8 mouse cellular contexts compared by ENCODE assay signal in the genomic region with DNA sequence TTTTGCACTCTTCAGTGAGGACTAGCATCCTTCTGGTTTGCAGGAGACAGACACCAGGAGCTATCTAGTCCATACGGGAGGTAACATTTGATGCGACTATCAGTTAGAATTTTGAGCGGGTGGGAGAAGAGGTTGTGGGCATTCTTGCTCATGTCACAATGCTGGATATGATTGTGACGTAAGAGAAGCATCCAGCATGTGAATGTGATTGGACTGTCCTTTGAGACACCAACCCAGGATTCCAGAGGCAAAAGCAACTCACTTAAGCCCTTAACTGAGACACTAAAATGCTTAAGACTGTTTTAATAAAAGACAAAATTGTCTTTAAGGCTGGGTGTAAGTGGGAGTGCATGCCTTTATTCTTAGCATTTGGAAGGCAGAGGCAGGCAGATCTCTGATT. TPM values are rescaled to one million over a fixed set of nuclear protein-coding genes. Genes with fewer than 3 reads are reported as not detected.
DNase-seq lines count a peak whose midpoint lies in the region; ATAC-seq and TF ChIP-seq lines count a peak whose summit lies in the region.

A gene (minus strand): TSS at position 101 of the 400 bp plus-strand sequence.

- H3K27ac ChIP-seq in heart, embryonic 10.5 days, result no peak within 1 kb of the TSS
- H3K27ac ChIP-seq in midbrain, postnatal 0 days (ENCODE audit: low read depth, low read length), result no peak within 1 kb of the TSS

- DNase-seq in layer of hippocampus, adult 8-10 months (ENCODE audit: low spot score in 2 of 2), result no peak
- DNase-seq in layer of hippocampus, adult 9-10 months (ENCODE audit: low spot score), result no peak
- no peak for DNase-seq in heart, embryonic 10.5 days (ENCODE audit: low spot score)
- DNase-seq in layer of hippocampus, postnatal 25 days (ENCODE audit: extremely low spot score in 1 of 2, low spot score in 1 of 2), result no peak
- no peak for DNase-seq in midbrain, postnatal 0 days (ENCODE audit: low spot score)
- no peak for DNase-seq in frontal cortex, postnatal 25 days (ENCODE audit: low spot score in 2 of 2)
- DNase-seq in frontal cortex, postnatal 10 days (ENCODE audit: low spot score in 2 of 2), result no peak

- H3K4me1 ChIP-seq in heart, embryonic 10.5 days, result no peaks in the 10 kb centered on the region
- H3K4me1 ChIP-seq in midbrain, postnatal 0 days (ENCODE audit: insufficient read depth, low read length), result no peaks in the 10 kb centered on the region

- no peak within 1 kb of the TSS for H3K4me2 ChIP-seq in midbrain, postnatal 0 days (ENCODE audit: low read depth, low read length, poor library complexity, severe bottlenecking)

- H3K9ac ChIP-seq in midbrain, postnatal 0 days (replicated peaks; ENCODE audit: low read length, poor library complexity, severe bottlenecking), result no peak within 1 kb of the TSS

- H3K36me3 ChIP-seq in heart, embryonic 10.5 days, result no peaks in the 10 kb centered on the region
- H3K36me3 ChIP-seq in midbrain, postnatal 0 days (ENCODE audit: insufficient read depth, low read length), result no peaks in the 10 kb centered on the region

- H3K4me3 ChIP-seq in heart, embryonic 10.5 days, result no peak within 1 kb of the TSS
- no peak within 1 kb of the TSS for H3K4me3 ChIP-seq in midbrain, postnatal 0 days (ENCODE audit: low read depth, low read length)

- WGBS in heart, embryonic 10.5 days, result 82% methylated on average over 4 of the region's 4 CpGs
- 93% methylated on average over 4 of the region's 4 CpGs for WGBS in midbrain, postnatal 0 days

- H3K27me3 ChIP-seq in heart, embryonic 10.5 days (ENCODE audit: insufficient read depth, poor library complexity, severe bottlenecking), result no peaks in the 10 kb centered on the region
- H3K27me3 ChIP-seq in midbrain, postnatal 0 days (ENCODE audit: insufficient read depth, low read length), result no peaks in the 10 kb centered on the region

- ATAC-seq in common myeloid progenitor, adult 5-6 weeks (replicated peaks; ENCODE audit: low read depth, poor library complexity, severe bottlenecking), result no peak
- ATAC-seq in midbrain, postnatal 0 days (ENCODE audit: low FRiP score), result no peak

- no peaks in the 10 kb centered on the region for H3K9me3 ChIP-seq in heart, embryonic 10.5 days
- no peaks in the 10 kb centered on the region for H3K9me3 ChIP-seq in midbrain, postnatal 0 days (ENCODE audit: low read length)

- no peak for TF ChIP-seq CTCF in midbrain, postnatal 0 days (IDR thresholded peaks at IDR 0.05)

RNA-seq across cellular contexts. Expression of the gene that starts here (rescaled TPM):
- total RNA-seq in layer of hippocampus, adult 8-10 months (2022), result 100 to 1,000 TPM in 1 of 4 experiments, 10 to 100 TPM in 3; 89.9 to 100 (median 92.7) TPM
- total RNA-seq in common myeloid progenitor, adult 5-6 weeks (2017), result 80.5 and 92.1 TPM in 2 replicates
- 63.4 and 68.1 TPM in 2 replicates for polyA plus RNA-seq in heart, embryonic 10.5 days (2016; fragmentation: Nextera tagmentation; extraction: Ambion mirVana)
- total RNA-seq in layer of hippocampus, postnatal 25 days (2021), result 100 to 1,000 TPM in 1 of 2 experiments, 10 to 100 TPM in 1; 97.1 to 105 TPM
- total RNA-seq in midbrain, postnatal 0 days (2014; rRNA removed), result 89.3 and 147 TPM in 2 replicates
- 107 and 108 TPM in 2 replicates for polyA plus RNA-seq in midbrain, postnatal 0 days (2015; fragmentation: Nextera tagmentation; extraction: Ambion mirVana)
